Mouse (Mus musculus) testis, adult 2 months (tissue): ENCODE measurements around the gene Atrnl1.

Experiments
- CTCF ChIP-seq: fragments of 200-500 bp; IDR thresholded peaks from 2 replicates; pipeline ENCODE4 v1.5.1; 2012; ENCODE audit warnings: low read depth, mild to moderate bottlenecking, inconsistent platforms, low read length, moderate library complexity; ENCODE audit not compliant: control insufficient read depth, insufficient read depth, insufficient replicate concordance
- POLR2A ChIP-seq: fragments of 200-500 bp; IDR thresholded peaks from 2 replicates; pipeline ENCODE4 v1.6.1; 2012; ENCODE audit warnings: low read depth, mild to moderate bottlenecking, inconsistent platforms, low read length, moderate library complexity; ENCODE audit not compliant: control insufficient read depth

DNA sequence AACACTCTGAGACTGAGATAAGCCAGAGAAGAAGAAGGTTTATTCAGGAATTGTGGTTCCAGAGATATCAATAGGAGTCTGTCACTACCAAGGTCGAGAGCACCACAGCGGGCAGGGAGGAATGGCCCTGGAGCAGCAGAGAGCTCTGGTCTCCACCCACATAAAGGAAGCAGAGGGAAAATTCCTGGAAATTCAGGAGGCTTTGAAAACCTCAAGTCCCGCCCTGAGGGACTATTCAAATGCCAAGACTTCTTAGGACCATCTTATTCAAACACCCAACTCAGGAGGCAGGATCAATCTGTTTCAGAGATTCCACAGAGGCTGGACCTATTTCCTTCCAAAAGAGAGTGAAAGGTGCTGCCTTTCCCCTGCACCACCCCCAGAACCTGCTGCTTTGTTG lies 345.6 kb downstream of the Atrnl1 start:
- no peak for TF ChIP-seq CTCF
- no peak for TF ChIP-seq POLR2A
